Mouse (Mus musculus): Measurements from ENCODE around the gene Acnat1.
A peak's percentile ranks its signal among the peaks of the same experiment; 100 is the strongest.
"Not testable (repeated sequence)": the region's sequence is repeated elsewhere in the genome, so short reads cannot be mapped to it uniquely, and the experiment has no call there.

The Acnat1 gene

GRCm38 (mm10) chr4:49473435-49474100, at the start of gene Acnat1:
Gene Acnat1, minus strand, starts transcription at chr4:49473912.
- no peak for DNase-seq (ENCODE audit: low read depth in 2 of 2, low spot score in 2 of 2)

- no peak for DNase-seq (ENCODE audit: low read depth in 2 of 2, low spot score in 2 of 2)
Observed at GRCm38 (mm10) chr4:49522576-49522975, 48.9 kb upstream of the Acnat1 start.

DNA sequence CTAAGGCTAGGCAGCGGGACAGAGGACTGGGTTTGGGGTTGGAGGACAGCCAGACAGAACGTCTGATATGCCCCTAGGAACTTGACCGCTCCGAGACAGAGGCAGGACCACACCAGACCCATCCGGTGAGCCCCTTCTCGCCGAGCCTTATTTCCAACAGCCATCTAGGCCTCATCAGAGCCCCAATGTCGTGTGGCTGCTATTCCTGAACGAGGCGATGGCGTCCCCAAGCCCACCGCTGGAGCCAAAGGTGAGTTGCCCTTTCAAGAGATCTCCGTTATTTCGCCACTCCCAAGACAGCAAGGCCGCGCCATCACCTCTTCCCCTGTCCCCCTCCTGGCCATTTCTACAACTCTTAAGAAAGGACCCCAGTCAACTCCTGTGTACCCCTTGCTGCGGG, 47.6 kb upstream of the Acnat1 start:
- no peak for DNase-seq (ENCODE audit: low read depth in 2 of 2, low spot score in 2 of 2)

- peak; percentile 89 to 91 for DNase-seq (ENCODE audit: low read depth in 2 of 2, low spot score in 2 of 2)
Observed at GRCm38 (mm10) chr4:49520572-49521340, 47.0 kb upstream of the Acnat1 start, which contains the start of the genes Mrpl50 and Zfp189. Gene Mrpl50, minus strand, starts transcription at chr4:49521093. Gene Zfp189, plus strand, starts transcription at chr4:49521176.

DNA sequence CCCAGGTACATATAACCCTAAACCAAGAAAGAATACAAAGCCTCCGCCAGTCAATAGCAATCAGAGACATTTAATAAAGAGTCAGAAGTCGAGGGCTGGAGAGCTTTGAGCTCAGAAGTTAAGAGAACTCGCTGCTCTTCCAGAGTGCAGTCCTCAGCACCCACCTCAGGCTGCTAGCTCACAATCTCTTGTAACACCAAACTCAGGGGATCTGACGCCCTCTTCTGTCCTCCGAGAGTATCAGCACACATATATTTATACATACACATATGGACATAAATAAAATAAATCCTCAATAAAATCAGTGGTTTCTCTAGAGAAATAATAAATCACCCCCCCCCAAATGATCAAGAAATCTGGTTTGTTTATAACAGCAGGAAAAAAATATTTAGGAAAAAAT, 45.8 kb upstream of the Acnat1 start:
- no peak for DNase-seq (ENCODE audit: low read depth in 2 of 2, low spot score in 2 of 2)

DNA sequence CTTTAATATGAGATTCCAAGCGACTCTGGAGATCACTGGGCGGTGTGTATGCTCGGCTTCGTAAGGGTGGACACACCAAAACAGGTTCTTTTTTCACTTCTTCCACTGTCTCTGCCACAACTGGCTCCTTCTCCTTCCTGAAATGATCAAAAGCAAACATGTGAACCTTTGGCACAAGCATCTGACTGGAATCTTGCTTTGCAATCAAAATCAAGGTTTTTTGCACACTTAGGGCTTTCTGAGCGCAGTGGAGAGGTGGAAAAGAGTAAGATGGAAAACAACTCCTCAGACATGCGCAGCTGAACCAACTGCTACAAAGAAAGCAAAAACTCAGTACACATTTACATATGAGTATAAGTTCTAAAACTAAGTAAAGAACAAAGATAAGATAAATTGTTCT, 40.7 kb upstream of the Acnat1 start:
- DNase-seq (ENCODE audit: low read depth in 2 of 2, low spot score in 2 of 2) = no peak

GRCm38 (mm10) chr4:49512636-49513035, 38.9 kb upstream of the Acnat1 start:
- DNase-seq (ENCODE audit: low read depth in 2 of 2, low spot score in 2 of 2) = no peak

- DNase-seq (ENCODE audit: low read depth in 2 of 2, low spot score in 2 of 2) = not testable (repeated sequence)
Observed at GRCm38 (mm10) chr4:49510236-49510835, 36.6 kb upstream of the Acnat1 start.

DNA sequence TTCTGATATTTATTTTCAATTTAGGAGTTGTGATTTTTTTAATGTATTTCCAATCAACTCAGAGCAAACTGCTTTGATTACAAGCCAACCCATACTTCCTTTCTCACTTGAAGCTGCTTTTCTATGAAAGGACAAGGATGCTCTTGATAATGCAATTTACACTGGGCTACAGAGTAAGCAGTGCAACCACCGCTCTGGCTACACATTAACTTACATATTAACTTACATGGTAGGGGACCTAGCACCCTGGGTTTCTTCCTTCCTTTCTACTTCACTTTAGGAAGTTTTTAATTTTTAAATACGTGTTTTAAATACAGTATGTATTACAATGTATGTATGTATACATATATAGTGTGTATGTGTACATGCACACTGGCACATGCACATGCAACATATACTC, 35.5 kb upstream of the Acnat1 start:
- DNase-seq (ENCODE audit: low read depth in 2 of 2, low spot score in 2 of 2) = no peak

DNA sequence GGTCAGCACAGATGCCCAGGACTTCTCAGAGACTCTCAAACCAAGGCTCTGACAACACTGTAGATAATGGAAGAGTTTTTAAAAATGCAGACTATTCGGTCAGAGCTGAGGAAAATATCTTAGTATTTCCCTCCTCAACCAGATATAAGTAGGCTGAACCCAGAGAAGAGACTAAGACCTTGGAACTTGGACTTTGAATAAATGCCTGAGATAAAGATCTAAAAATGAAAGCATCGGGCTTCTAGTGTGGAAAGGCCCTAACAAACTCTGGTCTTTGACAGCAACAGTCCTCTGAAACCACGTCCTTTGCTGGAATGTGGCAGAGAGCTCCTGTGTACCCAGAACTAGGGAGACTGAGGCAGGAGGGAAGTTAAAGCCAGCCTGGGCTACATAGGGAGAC, 32.7 kb upstream of the Acnat1 start, which contains the start of gene Baat:
Gene Baat, minus strand, starts transcription at position 172 of the 400 bp plus-strand sequence.
- no peak for DNase-seq (ENCODE audit: low read depth in 2 of 2, low spot score in 2 of 2)

GRCm38 (mm10) chr4:49503563-49503962, 29.9 kb upstream of the Acnat1 start:
- no peak for DNase-seq (ENCODE audit: low read depth in 2 of 2, low spot score in 2 of 2)

GRCm38 (mm10) chr4:49485934-49486650, 12.4 kb upstream of the Acnat1 start:
- not testable (repeated sequence) for DNase-seq (ENCODE audit: low read depth in 2 of 2, low spot score in 2 of 2)

DNA sequence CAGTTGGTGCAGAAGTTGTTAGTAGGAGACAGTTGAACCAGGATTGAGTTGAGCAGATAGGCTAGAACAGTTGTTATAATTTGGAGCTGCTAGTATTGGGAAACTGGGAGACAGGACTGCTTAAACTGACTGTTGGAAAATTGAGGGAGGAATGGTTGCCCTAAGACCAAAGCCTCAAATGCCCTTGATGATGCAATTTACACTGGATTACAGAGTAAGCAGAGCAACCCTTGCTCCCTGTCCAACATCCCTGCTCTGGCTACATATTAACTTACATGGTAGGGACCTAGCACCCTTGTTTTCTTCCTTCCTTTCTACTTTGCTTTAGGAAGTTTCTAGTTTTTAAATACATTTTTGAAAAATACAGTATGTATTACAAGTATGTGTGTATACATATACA, 11.7 kb upstream of the Acnat1 start:
- DNase-seq (ENCODE audit: low read depth in 2 of 2, low spot score in 2 of 2) = no peak

- DNase-seq (ENCODE audit: low read depth in 2 of 2, low spot score in 2 of 2) = no peak
Observed at GRCm38 (mm10) chr4:49480896-49481295, 7.2 kb upstream of the Acnat1 start.

DNA sequence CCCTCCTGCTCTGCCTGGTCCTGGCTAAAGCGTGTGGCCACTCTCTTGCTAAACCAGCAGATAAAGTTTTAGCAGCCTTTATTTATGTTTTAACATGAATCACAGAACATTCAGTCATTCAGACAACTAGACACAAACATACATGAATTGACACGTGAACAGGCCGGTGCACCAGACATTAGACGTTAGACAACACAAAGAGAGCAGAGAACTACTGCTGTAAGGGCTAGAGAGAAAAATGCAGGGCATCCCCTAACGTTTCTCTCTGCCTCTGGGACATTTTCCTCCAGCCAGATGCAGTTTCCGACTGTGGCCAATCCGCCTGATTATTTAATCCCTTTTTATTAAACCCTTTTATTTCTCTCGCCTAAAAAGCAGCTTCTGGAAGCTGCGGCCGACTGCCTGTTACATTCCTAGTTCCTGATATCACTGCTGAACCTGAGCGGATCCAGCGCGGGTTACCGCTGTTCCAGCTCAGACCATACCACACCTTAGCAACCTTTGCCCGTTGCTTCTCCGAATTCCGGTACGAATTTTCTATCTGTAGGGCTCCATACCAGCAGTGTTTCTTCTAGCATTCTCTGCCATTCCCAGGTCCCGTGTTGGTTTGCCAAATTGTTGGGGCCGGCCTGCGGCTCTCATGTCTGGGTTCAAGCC, 6.5 kb upstream of the Acnat1 start:
- DNase-seq (ENCODE audit: low read depth in 2 of 2, low spot score in 2 of 2) = no peak

DNA sequence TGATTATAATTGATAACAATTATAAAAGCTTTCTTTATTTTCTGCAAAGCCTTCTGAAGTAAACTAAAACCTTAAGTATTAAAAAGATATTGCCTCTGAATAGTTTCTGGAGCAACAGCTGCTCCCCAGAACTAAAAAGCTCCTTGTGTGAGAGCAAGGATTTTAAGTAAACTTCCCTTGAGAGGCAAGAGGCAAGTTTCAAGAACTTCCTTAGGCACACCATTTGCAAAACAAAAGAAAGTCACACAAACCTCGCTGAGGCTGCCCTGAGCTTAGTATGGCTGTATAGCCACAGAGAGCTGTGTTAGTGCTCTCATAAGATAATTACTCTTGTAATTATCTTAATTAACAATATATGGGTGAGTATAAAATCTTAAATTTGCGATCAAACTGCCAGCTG, 5.3 kb upstream of the Acnat1 start:
- not testable (repeated sequence) for DNase-seq (ENCODE audit: low read depth in 2 of 2, low spot score in 2 of 2)

DNA sequence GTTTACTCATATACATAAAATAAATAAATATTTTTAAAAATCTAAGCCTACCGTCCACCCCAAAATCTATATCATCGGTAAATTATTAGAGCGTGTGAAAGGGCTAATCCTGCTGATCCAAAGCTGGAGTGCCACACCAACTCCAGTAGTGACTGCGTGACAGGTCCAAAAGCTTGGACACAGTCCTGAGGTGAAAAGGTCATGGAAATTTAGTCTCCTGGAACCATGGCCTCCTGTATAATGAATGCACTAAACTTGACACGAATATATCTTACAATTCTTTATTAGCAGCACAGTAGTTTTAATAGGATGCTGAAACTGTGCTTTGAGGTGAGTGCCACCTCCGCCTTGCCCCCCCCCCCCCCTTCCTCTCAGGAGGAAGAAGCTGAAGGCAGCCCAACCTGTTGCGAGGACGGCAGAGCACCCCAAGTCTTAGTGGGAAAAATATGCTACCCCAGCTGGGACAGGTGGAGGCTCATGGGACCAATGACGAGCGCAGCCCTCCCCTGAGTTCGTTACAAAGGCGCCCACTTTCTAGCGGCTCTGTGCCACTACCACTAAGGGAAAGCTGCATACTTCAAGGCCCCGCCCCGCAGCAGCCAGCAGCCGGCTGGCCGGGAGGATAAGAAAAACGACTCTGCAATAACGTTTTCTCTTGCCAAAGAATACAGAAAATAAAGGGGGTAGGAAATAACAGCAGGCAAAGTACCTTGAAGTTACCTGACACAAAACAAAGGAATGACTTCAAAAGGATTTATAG, 4.6 kb upstream of the Acnat1 start:
- no peak for DNase-seq (ENCODE audit: low read depth in 2 of 2, low spot score in 2 of 2)

DNA sequence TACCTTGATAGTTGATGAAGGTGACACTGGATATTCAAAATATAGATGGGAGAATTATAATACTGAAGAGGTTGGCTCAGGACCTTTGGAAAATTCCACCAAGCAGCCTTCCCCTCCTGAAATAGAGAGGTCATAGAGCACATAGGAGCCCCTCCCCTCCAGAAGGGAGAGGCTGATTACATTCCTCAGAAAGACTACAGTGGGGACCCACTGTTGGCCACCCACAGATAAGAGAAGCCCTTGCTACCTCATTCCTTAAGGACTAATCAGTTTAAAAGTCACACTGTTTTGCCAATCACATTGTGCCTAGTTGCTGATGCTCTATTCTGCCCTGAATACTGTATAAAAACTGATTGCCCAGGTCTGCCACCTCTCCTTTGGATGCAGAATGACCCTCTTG, 871 bp upstream of the Acnat1 start:
- no peak for DNase-seq (ENCODE audit: low read depth in 2 of 2, low spot score in 2 of 2)

DNA sequence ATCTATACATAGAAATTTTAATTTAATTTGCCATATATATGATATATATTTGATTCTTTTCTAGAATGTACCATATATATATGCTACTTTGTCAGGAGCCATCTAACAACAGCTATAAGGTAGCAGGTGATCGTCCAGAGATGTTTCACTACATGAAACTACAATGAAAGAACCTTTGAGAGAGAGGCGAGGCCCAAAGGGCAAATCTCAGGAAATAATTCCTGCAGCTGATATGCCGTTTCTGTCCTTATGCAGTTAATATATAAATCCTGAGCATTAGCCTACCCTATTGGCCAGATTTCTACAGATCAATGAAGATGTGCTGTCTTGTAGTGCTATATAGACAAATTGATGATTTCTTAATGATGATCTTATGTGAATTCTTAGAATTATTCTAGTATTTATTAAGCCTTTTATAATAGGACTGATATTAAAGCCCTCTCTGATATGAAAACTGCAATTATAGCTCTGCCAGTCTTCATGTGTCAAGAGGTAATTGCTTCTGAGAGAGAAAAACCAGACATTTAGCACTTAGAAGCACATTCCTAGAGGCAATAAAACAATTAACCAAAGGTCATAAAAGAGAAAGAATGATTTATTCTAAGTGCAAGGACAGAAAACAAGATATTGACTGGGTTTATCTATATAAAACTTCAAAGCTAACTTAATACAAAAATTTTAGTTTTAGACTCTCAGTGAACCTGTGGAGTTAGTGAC, 4.1 kb downstream of the Acnat1 start:
- DNase-seq (ENCODE audit: low read depth in 2 of 2, low spot score in 2 of 2) = no peak

GRCm38 (mm10) chr4:49467360-49467759, 6.4 kb downstream of the Acnat1 start:
- no peak for DNase-seq (ENCODE audit: low read depth in 2 of 2, low spot score in 2 of 2)
